Mouse (Mus musculus) kidney, adult 2 months (tissue): Measurements from ENCODE around the gene Chrm3.

ENCODE experiments used
- CTCF ChIP-seq: fragments of 200-500 bp; conservative IDR thresholded peaks from 2 replicates; pipeline ENCODE4 v1.5.1; 2011; ENCODE audit warnings: low read depth, mild to moderate bottlenecking, control low read depth, low read length, moderate library complexity, mixed read lengths; ENCODE audit not compliant: insufficient read depth, insufficient read length
- POLR2A ChIP-seq: fragments of 200-500 bp; IDR thresholded peaks from one replicate; pipeline ENCODE4 v1.6.1; 2011; ENCODE audit warnings: low read depth, low read length, control low read depth

- no peak for TF ChIP-seq CTCF
- TF ChIP-seq POLR2A, result no peak
Measured at GRCm38 (mm10) chr13:9938798-9939485, 421.7 kb downstream of the Chrm3 start.
